Mouse (Mus musculus) neural tube, embryonic 13.5 days (tissue): ENCODE data around the gene Nupl2. TPM values are rescaled to one million over a fixed set of nuclear protein-coding genes. Genes with fewer than 3 reads are reported as not detected.

Experiments used
- ATAC-seq: fragments of 200-750 bp; cut with Nextera tagmentation; 2 replicates; pipeline ENCODE4 v1.8.0; 2017; ENCODE audit warnings: low read depth, mild to moderate bottlenecking, moderate TSS enrichment, moderate library complexity
- H3K27ac ChIP-seq: fragments of 300-500 bp; sonication (generic); replicated peaks from 2 replicates; pipeline ENCODE4 v1.5.1; 2015; ENCODE audit warnings: moderate library complexity, mild to moderate bottlenecking, inconsistent platforms
- H3K27me3 ChIP-seq: fragments of 300-500 bp; sonication (generic); 2 replicates; pipeline ENCODE4 v1.6.1; 2015; ENCODE audit warnings: mild to moderate bottlenecking, inconsistent platforms
- H3K36me3 ChIP-seq: fragments of 300-500 bp; sonication (generic); 2 replicates; pipeline ENCODE4 v1.6.1; 2015; ENCODE audit warnings: mild to moderate bottlenecking, inconsistent platforms
- H3K4me1 ChIP-seq: fragments of 300-500 bp; sonication (generic); replicated peaks from 2 replicates; pipeline ENCODE4 v1.6.1; 2015; ENCODE audit warnings: inconsistent platforms
- H3K4me2 ChIP-seq: fragments of 300-500 bp; sonication (generic); 2 replicates; pipeline ENCODE4 v1.6.1; 2015; ENCODE audit warnings: inconsistent platforms, mild to moderate bottlenecking, moderate library complexity
- H3K4me3 ChIP-seq: fragments of 300-500 bp; sonication (generic); 2 replicates; pipeline ENCODE4 v1.5.1; 2015; ENCODE audit warnings: mild to moderate bottlenecking, inconsistent platforms
- H3K9ac ChIP-seq: fragments of 300-500 bp; sonication (generic); 2 replicates; pipeline ENCODE4 v1.6.1; 2015; ENCODE audit warnings: moderate library complexity, mild to moderate bottlenecking, inconsistent platforms
- H3K9me3 ChIP-seq: fragments of 300-500 bp; sonication (generic); 2 replicates; pipeline ENCODE4 v1.6.1; 2016; ENCODE audit warnings: inconsistent platforms
- WGBS: fragments of 180-500 bp; shearing (Covaris S2); methylation state at CpG from one replicate; pipeline ENCODE4 v1.1.7; 2015; 5-methylcytosine and 5-hydroxymethylcytosine counted together
- polyA plus RNA-seq: library from polyadenylated mRNA; unstranded; fragments of >200 nt; fragmentation: Nextera tagmentation; extraction: Ambion mirVana; gene quantifications from 2 replicates; pipeline ENCODE4 v1.2.1, GENCODE M21; 2015

The Nupl2 gene
- polyA plus RNA-seq, 1 experiment from 2014 or later: 16.6 TPM

- no peak for ATAC-seq
- 27% methylated on average over 1 of the region's 1 CpGs for WGBS
- Histone ChIP-seq H3K9ac (no peak overlapping the region), H3K4me1 (no peaks in the 10 kb centered on the region), H3K4me3 (no peak overlapping the region), H3K9me3 (no peaks in the 10 kb centered on the region), H3K36me3 (no peaks in the 10 kb centered on the region), H3K4me2 (no peak overlapping the region), H3K27ac (no peak overlapping the region), H3K27me3 (peaks cover 11% of the 10 kb centered on the region)
These were observed 49.8 kb downstream of the Nupl2 start for GRCm38 (mm10) chr5:24214547-24214878.

DNA sequence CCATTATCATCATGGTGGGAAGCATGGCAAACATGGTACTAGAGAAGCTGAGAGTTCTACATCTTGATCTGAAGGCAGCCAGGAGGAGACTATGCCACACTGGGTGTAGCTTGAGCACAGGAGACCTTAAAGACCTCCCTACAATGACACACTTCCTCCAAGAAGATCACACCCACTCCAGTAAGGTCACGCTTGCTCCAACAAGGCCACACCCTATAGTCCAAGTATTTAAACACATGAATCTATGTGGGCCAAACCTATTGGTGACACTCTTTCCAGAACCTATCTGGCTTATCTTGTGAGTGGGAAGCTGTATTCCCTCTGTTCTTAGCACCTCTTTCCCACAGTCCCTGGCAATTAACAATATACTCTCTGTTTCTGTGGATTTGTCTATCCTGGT is 50.1 kb downstream of the Nupl2 start:
- no peak for ATAC-seq
- no peak overlapping the region for H3K9ac ChIP-seq
- 86% methylated on average over 1 of the region's 1 CpGs for WGBS
- no peak overlapping the region for H3K4me2 ChIP-seq
- peaks cover 11% of the 10 kb centered on the region for H3K27me3 ChIP-seq
- H3K36me3 ChIP-seq: no peaks in the 10 kb centered on the region
- H3K9me3 ChIP-seq: no peaks in the 10 kb centered on the region
- no peak overlapping the region for H3K4me3 ChIP-seq
- no peak overlapping the region for H3K27ac ChIP-seq
- no peaks in the 10 kb centered on the region for H3K4me1 ChIP-seq

Other genes starting within 250 kb of the Nupl2 start
- gene Fam126a, start 134.3 kb upstream of the Nupl2 start, polyA plus RNA-seq: 28.4 and 30.5 TPM in 2 replicates
- gene Klhl7, start 64.4 kb upstream of the Nupl2 start, polyA plus RNA-seq: 130 and 136 TPM in 2 replicates
- gene Kcnh2, start 186.6 kb downstream of the Nupl2 start, polyA plus RNA-seq: 13.5 and 15.5 TPM in 2 replicates
- gene Nos3, start 199.8 kb downstream of the Nupl2 start, polyA plus RNA-seq: 9.3 and 9.6 TPM in 2 replicates
- 1.1 TPM in 2 replicates for gene Atg9b, start 227.2 kb downstream of the Nupl2 start, polyA plus RNA-seq
- 46.7 and 47.4 TPM in 2 replicates for gene Abcb8, start 228.7 kb downstream of the Nupl2 start, polyA plus RNA-seq
- gene Asic3, start 248.4 kb downstream of the Nupl2 start, polyA plus RNA-seq: 1.8 and 3.0 TPM in 2 replicates